Mouse (Mus musculus) erythroblast, adult 5-6 weeks (primary cell): ENCODE measurements around the gene Gm3055. TPM values are rescaled to one million over a fixed set of nuclear protein-coding genes. Genes with fewer than 3 reads are reported as not detected.
"Not testable (repeated sequence)": the region's sequence is repeated elsewhere in the genome, so short reads cannot be mapped to it uniquely, and the experiment has no call there.

ENCODE experiments used
- ATAC-seq: replicated peaks from 2 replicates; pipeline ENCODE4 v1.8.0; 2016; ENCODE audit warnings: moderate number of reproducible peaks, mild to moderate bottlenecking, moderate TSS enrichment, inconsistent platforms; ENCODE audit not compliant: poor library complexity, low FRiP score, severe bottlenecking
- total RNA-seq, 2 experiments: library from RNA; stranded (forward) in 1 of 2; stranded (reverse) in 1 of 2; fragments of 150-400 nt in 1 of 2; fragments of 200-764, 138-1000 nt in 1 of 2; gene quantifications; 2 replicates each; pipeline versions ENCODE4 v1.2.3 to v1.2.4; 2015 to 2017; ENCODE audit warnings: low replicate concordance in 2 of 2

Gene Gm3055
- total RNA-seq (2015; ENCODE audit: low replicate concordance), result not detected in 2 replicates
- total RNA-seq (2017; ENCODE audit: low replicate concordance), result 0.34 and 1.4 TPM in 2 replicates

- ATAC-seq, result not testable (repeated sequence)
These were observed at the start of gene Gm3055 for GRCm38 (mm10) chr10:81770506-81771403. Gm3055 (minus strand) TSS chr10:81771161.

GRCm38 (mm10) chr10:81811899-81812298 lies 40.9 kb upstream of the Gm3055 start, which contains the start of gene Gm4767:
Gm4767 (plus strand) TSS chr10:81812186.
- ATAC-seq, result not testable (repeated sequence)

GRCm38 (mm10) chr10:81771404-81771777 lies 430 bp upstream of the Gm3055 start:
- ATAC-seq, result not testable (repeated sequence)

- ATAC-seq, result peak; percentile 99
These were observed 66.2 kb downstream of the Gm3055 start, which contains the start of gene Zfp433 for GRCm38 (mm10) chr10:81704531-81705301. Zfp433 (plus strand) TSS chr10:81704825.

Other genes starting within 250 kb of the Gm3055 start
- 2.1 and 12.1 TPM in 2 replicates for gene Gna15, start 246.9 kb downstream of the Gm3055 start, total RNA-seq (2015; ENCODE audit: low replicate concordance)
- 6.3 and 14.8 TPM in 2 replicates for gene Gna15, start 246.9 kb downstream of the Gm3055 start, total RNA-seq (2017; ENCODE audit: low replicate concordance)
- 1.9 and 2.1 TPM in 2 replicates for gene Gna11, start 226.0 kb downstream of the Gm3055 start, total RNA-seq (2015; ENCODE audit: low replicate concordance)
- gene Gna11, start 226.0 kb downstream of the Gm3055 start, total RNA-seq (2017; ENCODE audit: low replicate concordance), result 5.9 and 10.9 TPM in 2 replicates
- gene Aes, start 211.7 kb downstream of the Gm3055 start, total RNA-seq (2015; ENCODE audit: low replicate concordance), result 68.5 and 77.8 TPM in 2 replicates
- 31.4 and 81.9 TPM in 2 replicates for gene Aes, start 211.7 kb downstream of the Gm3055 start, total RNA-seq (2017; ENCODE audit: low replicate concordance)
- gene Tle2, start 196.6 kb downstream of the Gm3055 start, total RNA-seq (2015; ENCODE audit: low replicate concordance), result not detected in 2 replicates
- not detected in 2 replicates for gene Tle2, start 196.6 kb downstream of the Gm3055 start, total RNA-seq (2017; ENCODE audit: low replicate concordance)
- gene Tle6, start 170.1 kb downstream of the Gm3055 start, total RNA-seq (2015; ENCODE audit: low replicate concordance), result 1.7 and 2.7 TPM in 2 replicates
- not detected in 2 replicates for gene Tle6, start 170.1 kb downstream of the Gm3055 start, total RNA-seq (2017; ENCODE audit: low replicate concordance)
- gene BC025920, start 164.9 kb downstream of the Gm3055 start, total RNA-seq (2015; ENCODE audit: low replicate concordance), result 2.9 and 6.0 TPM in 2 replicates
- 2.0 and 8.8 TPM in 2 replicates for gene BC025920, start 164.9 kb downstream of the Gm3055 start, total RNA-seq (2017; ENCODE audit: low replicate concordance)
- gene Sirt6, start 143.4 kb downstream of the Gm3055 start, total RNA-seq (2015; ENCODE audit: low replicate concordance), result 0.63 and 0.96 TPM in 2 replicates
- gene Sirt6, start 143.4 kb downstream of the Gm3055 start, total RNA-seq (2017; ENCODE audit: low replicate concordance), result 0.56 and 3.7 TPM in 2 replicates
- gene Ankrd24, start 142.6 kb downstream of the Gm3055 start, total RNA-seq (2015; ENCODE audit: low replicate concordance), result not detected in 2 replicates
- 0.28 and 1.1 TPM in 2 replicates for gene Ankrd24, start 142.6 kb downstream of the Gm3055 start, total RNA-seq (2017; ENCODE audit: low replicate concordance)
- gene Gm10778, start 122.1 kb downstream of the Gm3055 start, total RNA-seq (2015; ENCODE audit: low replicate concordance), result 0.63 and 1.9 TPM in 2 replicates
- gene Gm10778, start 122.1 kb downstream of the Gm3055 start, total RNA-seq (2017; ENCODE audit: low replicate concordance), result 1.4 TPM in 1 of 2 replicates, not detected in the other
- gene Zfp433, start 66.3 kb downstream of the Gm3055 start, total RNA-seq (2015; ENCODE audit: low replicate concordance), result 6.3 TPM in 1 of 2 replicates, not detected in the other
- 1.2 and 5.4 TPM in 2 replicates for gene Zfp433, start 66.3 kb downstream of the Gm3055 start, total RNA-seq (2017; ENCODE audit: low replicate concordance)
- 1.5 and 1.9 TPM in 2 replicates for gene Gm4767, start 41.0 kb upstream of the Gm3055 start, total RNA-seq (2015; ENCODE audit: low replicate concordance)
- gene Gm4767, start 41.0 kb upstream of the Gm3055 start, total RNA-seq (2017; ENCODE audit: low replicate concordance), result 1.6 TPM in 1 of 2 replicates, not detected in the other
- gene Gm32687, start 92.8 kb upstream of the Gm3055 start, total RNA-seq (2015; ENCODE audit: low replicate concordance), result 1.5 TPM in 1 of 2 replicates, not detected in the other
- 1.7 TPM in 1 of 2 replicates, not detected in the other for gene Gm32687, start 92.8 kb upstream of the Gm3055 start, total RNA-seq (2017; ENCODE audit: low replicate concordance)
- not detected in 2 replicates for gene Zfp781, start 159.3 kb upstream of the Gm3055 start, total RNA-seq (2015; ENCODE audit: low replicate concordance)
- 0.34 TPM in 1 of 2 replicates, not detected in the other for gene Zfp781, start 159.3 kb upstream of the Gm3055 start, total RNA-seq (2017; ENCODE audit: low replicate concordance)